Mouse (Mus musculus) cerebellum, adult 2 months (tissue): Measurements from ENCODE around the gene Oas1g. TPM values are rescaled to one million over a fixed set of nuclear protein-coding genes. Genes with fewer than 3 reads are reported as not detected.
"Not testable (repeated sequence)": the region's sequence is repeated elsewhere in the genome, so short reads cannot be mapped to it uniquely, and the experiment has no call there.

Experiments used
- DNase-seq, 2 experiments: peaks; one replicate each; pipeline ENCODE4 v3.0.0; 2021
- H3K27ac ChIP-seq: fragments of 200-500 bp; 2 replicates; pipeline ENCODE4 v1.5.1; 2012; ENCODE audit warnings: low read length, control low read depth, inconsistent platforms; ENCODE audit not compliant: insufficient read depth
- H3K27me3 ChIP-seq: fragments of 200-500 bp; 2 replicates; pipeline ENCODE4 v1.6.1; 2012; ENCODE audit warnings: inconsistent platforms, mild to moderate bottlenecking, low read length, moderate library complexity; ENCODE audit not compliant: control insufficient read depth, insufficient read depth
- H3K4me1 ChIP-seq: fragments of 200-500 bp; 2 replicates; pipeline ENCODE4 v1.6.1; 2011; ENCODE audit warnings: low read length; ENCODE audit not compliant: control insufficient read depth, insufficient read depth
- H3K4me3 ChIP-seq: fragments of 200-500 bp; replicated peaks from 2 replicates; pipeline ENCODE3; 2011; ENCODE audit warnings: mild to moderate bottlenecking, low read depth, low read length, control low read depth; ENCODE audit not compliant: insufficient read depth
- CTCF ChIP-seq: fragments of 200-500 bp; IDR thresholded peaks from 2 replicates; pipeline ENCODE4 v1.5.1; 2011; ENCODE audit warnings: low read depth, mild to moderate bottlenecking, control low read depth, low read length, moderate library complexity, borderline replicate concordance; ENCODE audit not compliant: insufficient read depth
- POLR2A ChIP-seq: fragments of 200-500 bp; IDR thresholded peaks from 2 replicates; pipeline ENCODE4 v1.6.1; 2011; ENCODE audit warnings: low read length, control low read depth, borderline replicate concordance; ENCODE audit not compliant: insufficient read depth
- WGBS: fragments of 180-500 bp; shearing (Covaris S2); methylation state at CpG from one replicate; pipeline ENCODE4 v1.1.7; 2018; 5-methylcytosine and 5-hydroxymethylcytosine counted together
- polyA plus RNA-seq: library from polyadenylated mRNA; depleted of rRNA; stranded (reverse); fragments of >200 nt; gene quantifications from 2 replicates; pipeline ENCODE4 v1.2.3, GENCODE M21; 2012

Oas1g gene
- polyA plus RNA-seq, 1 experiment, result 0.47 TPM

DNA sequence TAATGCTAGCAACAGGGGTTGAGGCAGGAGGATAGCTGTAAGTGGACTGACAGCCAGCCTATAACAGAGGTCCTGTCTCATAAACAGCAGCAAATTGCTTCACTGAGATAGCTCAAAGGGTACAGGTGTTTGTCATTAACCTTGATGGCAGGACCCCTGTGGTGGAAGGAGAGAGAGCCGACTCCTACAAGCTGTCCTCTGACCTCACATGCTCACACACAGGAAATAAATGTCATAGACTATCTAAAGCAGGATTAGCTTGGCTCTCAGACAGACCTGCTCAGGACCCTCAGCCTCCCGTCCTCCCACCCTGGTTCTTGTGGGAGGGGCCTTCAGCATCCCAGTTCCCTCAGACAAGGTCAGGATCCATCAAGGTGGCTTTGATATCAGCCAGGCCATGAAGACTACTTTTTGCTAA is 4.8 kb upstream of the Oas1g start:
- Histone ChIP-seq H3K27ac (no peak overlapping the region), H3K4me1 (peaks cover 4% of the 10 kb centered on the region), H3K27me3 (no peaks in the 10 kb centered on the region), H3K4me3 (no peak overlapping the region)
- DNase-seq, result no peak
- TF ChIP-seq POLR2A, result no peak
- no peak for TF ChIP-seq CTCF
- 90% methylated on average over 2 of the region's 2 CpGs for WGBS

DNA sequence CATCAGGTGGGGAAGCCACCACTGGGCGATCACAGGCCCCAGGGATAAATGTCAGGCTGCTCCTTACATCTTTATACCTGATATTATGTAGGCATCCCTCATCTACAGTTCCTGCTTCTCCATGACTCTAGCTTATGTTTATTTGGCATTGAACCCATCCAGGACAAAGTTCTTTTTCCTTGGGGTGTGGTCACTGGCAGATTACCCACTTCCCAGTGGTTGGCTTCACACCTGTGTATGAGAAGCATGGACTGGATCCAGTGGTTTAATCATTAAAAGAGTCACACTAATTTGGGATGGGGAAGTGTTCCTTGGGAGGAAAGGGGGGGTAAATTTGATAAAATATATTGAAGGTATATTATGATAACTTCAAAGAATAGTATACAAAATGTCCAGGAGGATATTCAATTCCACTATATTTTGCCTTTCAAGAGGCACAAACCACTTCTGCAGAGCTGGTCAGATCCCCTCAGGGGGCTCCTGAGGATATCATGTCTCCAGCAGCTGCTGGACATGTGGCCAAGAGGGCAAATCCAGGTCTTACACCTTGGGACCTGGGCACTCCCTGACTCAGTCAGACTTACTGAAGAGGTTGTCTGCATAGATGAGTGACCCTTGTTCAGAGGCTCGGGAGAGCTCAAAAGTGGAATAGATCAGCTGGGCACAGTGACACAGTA is 4.3 kb upstream of the Oas1g start:
- not testable (repeated sequence) for H3K4me3 ChIP-seq, DNase-seq, H3K27me3 ChIP-seq, H3K4me1 ChIP-seq, H3K27ac ChIP-seq
- 89% methylated on average over 2 of the region's 2 CpGs for WGBS

DNA sequence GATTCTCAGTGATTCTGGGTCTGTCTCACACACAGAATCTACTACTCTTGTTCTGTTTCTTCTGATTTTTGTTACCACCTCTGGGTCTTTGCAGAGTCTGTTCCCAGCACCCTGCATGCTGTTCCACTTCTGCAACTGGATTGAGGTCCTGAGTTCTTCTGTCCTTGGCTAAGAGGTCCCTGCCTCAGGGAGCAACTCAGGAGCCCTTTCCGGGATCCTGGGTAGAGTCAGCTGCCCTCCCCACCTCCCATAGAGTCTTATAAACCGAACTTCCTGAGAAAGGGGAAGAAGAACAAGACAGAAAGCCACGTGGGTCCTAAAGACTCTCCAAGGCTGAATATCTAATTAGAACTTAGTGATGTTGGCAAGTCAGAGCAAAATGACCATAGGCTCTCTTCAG is 3.6 kb upstream of the Oas1g start:
- Histone ChIP-seq H3K27me3 (no peaks in the 10 kb centered on the region), H3K27ac (no peak overlapping the region), H3K4me1 (peaks cover 3% of the 10 kb centered on the region; the same call in 1 of the 2 replicates), H3K4me3 (no peak overlapping the region)
- WGBS, result 38% methylated on average over 3 of the region's 3 CpGs
- no peak for DNase-seq
- no peak for TF ChIP-seq POLR2A

DNA sequence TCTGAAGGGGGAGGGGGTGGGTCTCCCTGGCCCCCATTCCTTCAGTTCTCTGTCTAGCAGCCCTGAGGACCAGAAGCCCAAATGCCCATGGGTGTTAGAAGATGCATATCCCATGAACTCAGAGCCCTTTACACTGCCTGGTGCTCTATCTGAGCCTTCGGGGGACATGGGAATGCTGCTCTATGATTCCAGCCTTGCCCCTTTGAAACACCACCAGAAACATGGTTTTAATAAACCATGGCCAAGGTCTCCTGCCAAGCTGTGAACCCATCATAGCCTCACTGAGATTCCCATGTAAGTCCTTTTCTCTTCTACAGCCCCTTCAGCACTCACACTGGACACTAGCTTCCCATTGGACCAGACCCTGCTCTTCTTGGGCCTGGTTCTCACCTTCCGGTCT is 2.6 kb upstream of the Oas1g start:
- Histone ChIP-seq H3K27me3 (no peaks in the 10 kb centered on the region), H3K4me3 (no peak overlapping the region), H3K4me1 (0 out of 2 replicates have a peak, but pooled peaks cover 3% of the 10 kb centered on the region), H3K27ac (no peak overlapping the region)
- 94% methylated on average over 2 of the region's 2 CpGs for WGBS
- no peak for DNase-seq
- TF ChIP-seq CTCF, result no peak
- TF ChIP-seq POLR2A, result no peak

DNA sequence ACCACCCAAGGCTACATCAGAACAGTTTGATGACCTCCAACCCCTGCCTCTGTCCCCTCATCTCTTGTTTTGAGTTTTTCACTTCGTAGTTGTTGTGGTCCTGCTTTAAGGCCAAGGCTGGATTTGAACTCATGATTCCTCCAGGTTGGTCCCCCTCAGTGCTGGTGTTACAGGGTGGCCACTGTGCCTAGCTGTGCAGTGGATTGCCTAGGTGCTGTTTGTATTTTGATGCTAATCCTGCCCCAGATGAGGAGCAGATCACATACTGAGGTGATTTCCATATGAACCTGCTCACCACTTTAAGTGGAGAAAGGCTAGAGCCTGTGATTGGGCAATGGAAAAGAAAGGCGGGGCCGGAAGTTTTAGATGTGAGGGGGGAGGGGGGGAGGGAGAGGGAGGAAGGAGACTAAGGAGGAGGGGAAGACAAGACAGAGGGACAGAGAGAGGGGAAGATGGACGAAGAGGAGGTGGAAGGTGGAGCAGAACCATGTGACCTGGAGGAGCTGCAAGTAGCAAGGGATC is 942 bp upstream of the Oas1g start:
- H3K4me3 ChIP-seq, H3K4me1 ChIP-seq, DNase-seq, H3K27me3 ChIP-seq, H3K27ac ChIP-seq: not testable (repeated sequence)
- WGBS, result 51% methylated on average over 4 of the region's 4 CpGs

DNA sequence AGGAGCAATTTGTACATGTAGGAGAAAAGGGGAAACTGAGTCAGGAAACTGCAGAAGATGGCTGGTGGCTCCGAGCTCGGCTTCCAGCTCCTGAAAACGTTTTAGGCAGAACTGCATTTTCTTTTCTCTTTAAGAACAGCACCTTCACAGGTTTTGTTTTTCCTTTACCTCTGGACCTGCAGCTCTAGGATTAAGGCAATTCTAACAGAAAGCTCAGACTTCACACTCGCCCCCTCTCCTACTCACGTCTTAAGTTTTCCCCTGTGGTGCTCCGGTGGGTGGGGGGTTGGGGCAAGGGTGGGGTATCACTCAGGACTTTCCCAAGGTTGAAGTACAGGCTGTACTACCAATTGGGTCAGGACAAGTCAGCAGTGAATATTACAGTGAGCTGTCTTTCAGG is 418 bp upstream of the Oas1g start:
- no peak overlapping the region for H3K27ac ChIP-seq
- WGBS, result 70% methylated on average over 6 of the region's 6 CpGs
- TF ChIP-seq POLR2A (no peak), CTCF (no peak)
- DNase-seq, result no peak
- H3K27me3 ChIP-seq, result no peaks in the 10 kb centered on the region
- H3K4me3 ChIP-seq, result no peak overlapping the region
- H3K4me1 ChIP-seq, result no peaks in the 10 kb centered on the region

DNA sequence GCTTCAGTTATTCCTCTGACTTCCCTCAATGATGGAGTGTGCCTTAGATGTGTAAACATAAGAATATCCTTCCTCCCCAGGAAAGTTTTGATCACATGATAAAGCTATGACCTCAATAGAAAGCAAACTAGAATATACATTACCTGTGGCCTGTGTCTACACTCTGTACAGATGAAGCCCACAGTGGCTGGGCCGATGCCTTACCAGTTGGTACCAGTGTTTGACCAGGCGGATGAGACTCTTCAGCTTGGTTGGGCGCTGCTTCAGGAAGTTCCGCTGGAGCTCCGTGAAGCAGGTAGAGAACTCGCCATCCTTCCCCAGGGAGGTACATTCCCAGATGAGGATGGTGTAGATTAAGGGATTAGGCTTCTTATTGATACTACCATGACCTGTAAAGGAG is 5.7 kb downstream of the Oas1g start:
- H3K4me3 ChIP-seq, H3K27me3 ChIP-seq, H3K4me1 ChIP-seq, H3K27ac ChIP-seq, DNase-seq: not testable (repeated sequence)
- WGBS, result 91% methylated on average over 6 of the region's 6 CpGs

DNA sequence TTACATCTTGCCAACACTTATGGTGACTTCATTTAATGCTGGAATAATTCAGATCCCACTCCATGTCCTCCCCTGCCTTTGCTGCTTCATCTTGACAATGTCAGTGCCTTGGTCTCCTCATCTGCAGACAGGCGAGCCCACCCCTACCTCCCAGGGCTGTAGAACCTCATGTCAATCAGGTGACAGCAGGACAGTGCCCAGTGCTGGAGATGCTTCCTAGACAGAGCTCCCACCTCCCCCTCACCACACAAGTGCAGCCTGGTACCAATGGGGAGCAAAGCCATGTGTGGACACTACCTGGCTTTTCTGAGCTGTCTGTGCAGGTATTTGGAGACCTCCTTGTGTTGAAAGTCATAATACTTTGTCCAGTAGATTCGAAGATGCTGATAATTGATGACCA is 8.6 kb downstream of the Oas1g start:
- 86% methylated on average over 2 of the region's 2 CpGs for WGBS
- not testable (repeated sequence) for H3K27ac ChIP-seq, H3K4me3 ChIP-seq, H3K27me3 ChIP-seq, DNase-seq
- H3K4me1 ChIP-seq, result peaks cover 18% of the 10 kb centered on the region

DNA sequence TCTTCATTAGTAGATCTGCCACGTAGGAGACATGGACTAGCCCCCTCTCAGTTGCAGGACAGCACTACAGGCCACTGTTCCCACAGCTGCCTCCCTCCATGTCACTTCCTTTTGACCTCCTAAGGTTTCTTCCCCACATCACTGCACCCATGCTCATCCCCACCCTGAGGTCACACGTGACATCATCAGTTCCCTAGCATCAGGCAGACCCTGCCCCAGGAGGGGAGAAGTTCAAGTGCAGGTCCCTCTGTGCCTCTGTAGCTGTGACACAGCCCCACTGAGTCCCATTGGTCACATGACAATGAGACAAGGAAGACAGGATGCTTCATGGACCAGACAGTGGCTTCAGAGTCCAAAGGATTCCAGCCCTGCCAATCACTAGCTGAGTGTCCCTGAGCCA is 10.0 kb downstream of the Oas1g start:
- H3K27ac ChIP-seq, H3K27me3 ChIP-seq, H3K4me3 ChIP-seq, DNase-seq: not testable (repeated sequence)
- 98% methylated on average over 2 of the region's 2 CpGs for WGBS
- H3K4me1 ChIP-seq, result peaks cover 19% of the 10 kb centered on the region

DNA sequence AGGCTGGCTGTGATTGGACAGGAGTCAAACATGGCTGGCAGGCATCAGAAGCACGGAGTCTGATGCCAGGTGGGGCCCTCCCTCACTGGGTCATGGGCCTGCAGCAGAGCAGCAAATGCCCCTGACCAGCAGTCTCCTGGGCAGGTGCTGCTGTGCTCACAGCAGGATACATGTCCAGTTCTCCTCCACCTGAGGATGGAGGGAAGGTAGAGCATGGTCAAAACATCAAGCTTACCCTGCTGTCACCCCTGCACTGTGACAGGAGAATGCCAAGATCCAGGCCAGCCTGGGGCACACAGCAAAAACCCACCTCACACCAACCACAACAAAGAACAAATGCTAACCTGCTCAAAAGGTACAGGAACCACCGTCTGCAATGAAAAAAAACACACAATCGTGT is 10.6 kb downstream of the Oas1g start:
- peak; percentile 31 to 34 for DNase-seq
- not testable (repeated sequence) for H3K27ac ChIP-seq, H3K4me3 ChIP-seq, H3K27me3 ChIP-seq
- WGBS, result 65% methylated on average over 2 of the region's 3 CpGs
- peaks cover 22% of the 10 kb centered on the region for H3K4me1 ChIP-seq
